Mouse (Mus musculus): ENCODE data around the gene Olfr967. TPM values are rescaled to one million over a fixed set of nuclear protein-coding genes. Genes with fewer than 3 reads are reported as not detected.
"Not testable (repeated sequence)": the region's sequence is repeated elsewhere in the genome, so short reads cannot be mapped to it uniquely, and the experiment has no call there.

Gene Olfr967
- total RNA-seq (2014; rRNA removed) (not detected in 2 replicates), polyA plus RNA-seq (2015; fragmentation: Nextera tagmentation; extraction: Ambion mirVana) (not detected in 2 replicates)

DNA sequence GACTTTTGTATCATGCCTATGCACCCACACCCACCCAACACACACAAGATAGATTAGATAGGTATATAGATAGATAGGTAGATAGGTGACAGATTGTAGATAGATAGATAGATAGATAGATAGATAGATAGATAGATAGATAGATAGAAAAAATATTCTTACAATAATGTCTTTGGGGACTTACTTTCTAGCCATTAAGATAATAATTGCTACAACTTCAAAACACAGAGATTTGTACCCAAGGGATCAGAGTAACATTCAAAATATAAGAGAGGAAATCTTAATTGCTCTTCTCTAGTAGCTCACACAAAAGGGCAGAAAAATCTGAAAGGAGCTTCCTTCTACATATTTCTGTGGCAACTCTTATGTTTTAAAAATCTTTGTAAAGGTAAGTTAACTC lies at the start of gene Olfr967:
TSS of gene Olfr967 (plus strand) at position 301 of the 400 bp plus-strand sequence.
- Histone ChIP-seq H3K36me3 (ENCODE audit: insufficient read depth) (no peaks in the 10 kb centered on the region), H3K4me1 (ENCODE audit: insufficient read depth) (no peaks in the 10 kb centered on the region), H3K9me3 (ENCODE audit: low read length) (no peaks in the 10 kb centered on the region), H3K4me3 (ENCODE audit: low read depth, low read length) (no peak within 1 kb of the TSS), H3K4me2 (ENCODE audit: low read depth) (no peak within 1 kb of the TSS), H3K27me3 (ENCODE audit: insufficient read depth, low read length) (no peaks in the 10 kb centered on the region), H3K9ac (no peak within 1 kb of the TSS), H3K27ac (ENCODE audit: low read depth, low read length) (no peak within 1 kb of the TSS)
- no peak for DNase-seq
- ATAC-seq = no peak
- no peak for TF ChIP-seq CTCF (IDR thresholded peaks at IDR 0.05; ENCODE audit: low read depth)

DNA sequence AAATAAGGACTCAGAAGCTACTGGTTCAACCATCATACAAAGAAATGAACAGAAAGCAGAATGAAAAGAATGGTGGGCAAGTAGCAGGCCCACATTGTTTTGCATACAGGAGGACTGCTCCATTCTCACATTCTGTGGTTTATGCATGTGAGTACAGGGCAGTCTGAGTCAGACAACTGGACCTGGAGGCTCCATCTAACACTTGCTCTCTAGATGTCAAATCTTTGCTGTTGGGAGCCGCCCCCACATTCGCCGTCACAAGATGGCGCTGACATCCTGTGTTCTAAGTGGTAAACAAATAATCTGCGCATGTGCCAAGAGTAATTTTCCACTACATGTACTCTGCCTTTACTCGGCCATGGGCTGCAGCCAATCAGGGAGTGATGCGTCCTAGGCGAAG lies 44.9 kb upstream of the Olfr967 start:
- H3K36me3 ChIP-seq (ENCODE audit: insufficient read depth); H3K4me1 ChIP-seq (ENCODE audit: insufficient read depth); H3K9me3 ChIP-seq (ENCODE audit: low read length); H3K27me3 ChIP-seq (ENCODE audit: insufficient read depth, low read length); DNase-seq; H3K9ac ChIP-seq; H3K27ac ChIP-seq (ENCODE audit: low read depth, low read length); ATAC-seq; H3K4me2 ChIP-seq (ENCODE audit: low read depth); H3K4me3 ChIP-seq (ENCODE audit: low read depth, low read length): not testable (repeated sequence)
- 75% methylated on average over 8 of the region's 8 CpGs for WGBS

DNA sequence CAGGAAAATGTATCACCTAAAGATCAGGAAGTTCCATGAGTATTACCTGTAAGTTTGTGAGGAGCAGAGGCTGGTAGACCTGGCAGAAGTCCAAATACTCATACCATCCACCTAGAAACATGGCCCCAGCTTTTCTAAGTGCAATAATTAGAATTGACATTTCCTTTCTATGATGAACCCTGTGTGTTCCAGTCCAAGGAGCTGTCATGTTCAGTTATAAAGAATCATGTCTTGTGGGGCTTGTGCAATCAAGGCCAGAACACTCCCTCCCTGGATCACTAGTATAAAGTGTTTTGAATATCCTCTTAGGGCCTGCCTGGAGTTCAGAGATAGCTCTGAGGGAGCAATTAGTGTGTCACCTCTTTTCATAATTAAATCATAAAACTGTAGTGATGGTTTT lies 39.0 kb upstream of the Olfr967 start, which contains the start of gene Olfr149:
TSS of gene Olfr149 (minus strand) at position 101 of the 400 bp plus-strand sequence.
- Histone ChIP-seq H3K27ac (ENCODE audit: low read depth, low read length) (no peak within 1 kb of the TSS), H3K4me3 (ENCODE audit: low read depth, low read length) (no peak within 1 kb of the TSS), H3K9me3 (ENCODE audit: low read length) (no peaks in the 10 kb centered on the region), H3K9ac (no peak within 1 kb of the TSS), H3K4me1 (ENCODE audit: insufficient read depth) (no peaks in the 10 kb centered on the region), H3K27me3 (ENCODE audit: insufficient read depth, low read length) (no peaks in the 10 kb centered on the region), H3K4me2 (ENCODE audit: low read depth) (no peak within 1 kb of the TSS), H3K36me3 (ENCODE audit: insufficient read depth) (no peaks in the 10 kb centered on the region)
- no peak for DNase-seq
- ATAC-seq = no peak
- no peak for TF ChIP-seq CTCF (IDR thresholded peaks at IDR 0.05; ENCODE audit: low read depth)

DNA sequence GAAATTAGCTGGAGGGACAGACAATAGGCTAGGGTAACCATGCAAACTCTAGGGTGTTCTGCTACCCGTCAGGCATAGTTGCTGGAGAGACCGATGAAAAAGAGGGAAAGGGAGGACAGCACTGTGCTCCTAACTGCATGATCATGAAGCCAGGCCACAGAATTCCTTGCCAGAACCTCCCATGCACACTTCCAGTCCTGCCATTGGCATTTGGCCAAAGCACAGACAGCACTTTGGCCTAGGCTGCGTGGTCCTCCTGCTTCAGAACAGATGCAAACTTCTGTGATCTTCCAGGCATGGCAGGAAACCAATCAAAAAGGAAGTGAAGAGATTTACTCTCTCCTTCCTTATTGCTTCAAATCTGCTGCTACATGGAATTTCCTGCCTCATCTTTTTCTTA lies 37.1 kb upstream of the Olfr967 start:
- H3K4me1 ChIP-seq (ENCODE audit: insufficient read depth) = no peaks in the 10 kb centered on the region
- H3K4me2 ChIP-seq (ENCODE audit: low read depth) = no peak overlapping the region
- H3K4me3 ChIP-seq (ENCODE audit: low read depth, low read length) = no peak overlapping the region
- no peaks in the 10 kb centered on the region for H3K27me3 ChIP-seq (ENCODE audit: insufficient read depth, low read length)
- H3K27ac ChIP-seq (ENCODE audit: low read depth, low read length) = no peak overlapping the region
- H3K9ac ChIP-seq = no peak overlapping the region
- no peaks in the 10 kb centered on the region for H3K9me3 ChIP-seq (ENCODE audit: low read length)
- DNase-seq (no peak), ATAC-seq (no peak)
- 50% methylated on average over 3 of the region's 3 CpGs for whole genome bisulfite sequencing
- no peaks in the 10 kb centered on the region for H3K36me3 ChIP-seq (ENCODE audit: insufficient read depth)
- no peak for TF ChIP-seq CTCF (IDR thresholded peaks at IDR 0.05; ENCODE audit: low read depth)

DNA sequence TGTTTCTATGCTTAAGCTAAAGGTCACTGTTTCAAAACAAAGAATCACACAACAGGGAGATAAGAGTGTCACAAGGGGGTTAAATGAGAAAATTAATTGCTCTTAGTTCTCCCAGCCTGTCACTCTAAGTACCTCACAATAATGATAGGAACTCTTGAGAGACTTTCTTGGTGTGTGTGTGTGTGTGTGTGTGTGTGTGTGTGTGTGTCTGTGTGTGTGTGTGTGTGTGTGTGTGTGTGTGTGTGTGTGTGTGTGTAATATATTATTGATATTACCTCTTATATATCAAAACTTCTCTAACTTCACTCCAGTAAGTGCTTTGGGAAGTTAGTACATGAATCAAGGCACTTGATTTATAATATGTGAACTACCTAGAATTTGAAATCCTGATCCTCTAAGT lies 35.0 kb upstream of the Olfr967 start, which contains the start of gene Olfr965:
TSS of gene Olfr965 (plus strand) at position 301 of the 400 bp plus-strand sequence.
- H3K27ac ChIP-seq (ENCODE audit: low read depth, low read length) = no peak within 1 kb of the TSS
- H3K9ac ChIP-seq = no peak within 1 kb of the TSS
- H3K9me3 ChIP-seq (ENCODE audit: low read length) = no peaks in the 10 kb centered on the region
- DNase-seq (no peak), ATAC-seq (no peak)
- no peaks in the 10 kb centered on the region for H3K36me3 ChIP-seq (ENCODE audit: insufficient read depth)
- H3K4me1 ChIP-seq (ENCODE audit: insufficient read depth) = no peaks in the 10 kb centered on the region
- TF ChIP-seq CTCF (IDR thresholded peaks at IDR 0.05; ENCODE audit: low read depth) = no peak
- H3K4me2 ChIP-seq (ENCODE audit: low read depth) = no peak within 1 kb of the TSS
- no peak within 1 kb of the TSS for H3K4me3 ChIP-seq (ENCODE audit: low read depth, low read length)
- no peaks in the 10 kb centered on the region for H3K27me3 ChIP-seq (ENCODE audit: insufficient read depth, low read length)

DNA sequence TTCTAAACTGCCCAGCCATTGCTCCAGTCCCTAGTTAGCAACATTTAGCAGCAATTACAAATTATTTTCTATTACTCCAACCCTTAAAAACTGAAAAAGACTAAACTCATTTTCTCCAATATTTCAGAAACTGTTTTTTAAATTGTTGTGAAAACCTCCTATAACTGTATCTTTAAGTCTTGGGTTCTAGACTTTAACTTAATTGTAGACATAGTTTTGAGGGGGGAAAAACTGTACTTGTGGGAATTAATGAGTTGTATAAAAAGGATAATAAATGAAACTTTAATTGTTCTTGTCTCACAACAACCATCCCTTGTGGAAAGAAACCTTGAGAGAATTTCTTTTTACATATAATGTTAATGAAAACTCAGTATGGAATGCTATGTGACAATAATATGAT lies 15.4 kb upstream of the Olfr967 start, which contains the start of gene Olfr150:
TSS of gene Olfr150 (plus strand) at position 301 of the 400 bp plus-strand sequence.
- no peaks in the 10 kb centered on the region for H3K9me3 ChIP-seq (ENCODE audit: low read length)
- ATAC-seq = no peak
- no peak within 1 kb of the TSS for H3K4me3 ChIP-seq (ENCODE audit: low read depth, low read length)
- no peak within 1 kb of the TSS for H3K9ac ChIP-seq
- no peak for TF ChIP-seq CTCF (IDR thresholded peaks at IDR 0.05; ENCODE audit: low read depth)
- no peak within 1 kb of the TSS for H3K27ac ChIP-seq (ENCODE audit: low read depth, low read length)
- H3K36me3 ChIP-seq (ENCODE audit: insufficient read depth) = no peaks in the 10 kb centered on the region
- H3K4me2 ChIP-seq (ENCODE audit: low read depth) = no peak within 1 kb of the TSS
- no peaks in the 10 kb centered on the region for H3K4me1 ChIP-seq (ENCODE audit: insufficient read depth)
- no peak for DNase-seq
- no peaks in the 10 kb centered on the region for H3K27me3 ChIP-seq (ENCODE audit: insufficient read depth, low read length)

DNA sequence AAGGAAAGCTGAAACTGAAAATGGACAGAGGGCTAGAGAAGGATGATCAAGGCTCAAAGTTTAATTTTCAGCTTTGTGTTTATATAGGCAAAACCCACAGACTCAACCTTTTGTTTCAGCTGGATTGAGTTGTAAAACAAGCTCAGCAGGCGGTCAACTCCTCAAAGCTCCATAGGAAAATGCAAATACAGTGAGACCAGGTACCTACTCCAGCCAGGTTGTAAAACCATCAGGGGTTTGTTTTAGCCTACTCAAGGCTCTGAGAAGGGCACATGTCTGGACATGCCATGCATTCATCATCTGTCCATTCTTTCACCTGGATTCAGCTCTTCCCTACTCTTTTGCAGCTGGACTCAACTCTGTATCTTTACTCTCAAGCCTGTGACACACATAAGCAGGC lies 5.3 kb upstream of the Olfr967 start:
- TF ChIP-seq CTCF (IDR thresholded peaks at IDR 0.05; ENCODE audit: low read depth) = no peak
- Histone ChIP-seq H3K4me2 (ENCODE audit: low read depth) (no peak overlapping the region), H3K36me3 (ENCODE audit: insufficient read depth) (no peaks in the 10 kb centered on the region), H3K9ac (no peak overlapping the region), H3K27ac (ENCODE audit: low read depth, low read length) (no peak overlapping the region), H3K27me3 (ENCODE audit: insufficient read depth, low read length) (no peaks in the 10 kb centered on the region), H3K4me1 (ENCODE audit: insufficient read depth) (no peaks in the 10 kb centered on the region), H3K4me3 (ENCODE audit: low read depth, low read length) (no peak overlapping the region), H3K9me3 (ENCODE audit: low read length) (no peaks in the 10 kb centered on the region)
- no peak for ATAC-seq
- WGBS = 90% methylated on average over 1 of the region's 1 CpGs
- no peak for DNase-seq

DNA sequence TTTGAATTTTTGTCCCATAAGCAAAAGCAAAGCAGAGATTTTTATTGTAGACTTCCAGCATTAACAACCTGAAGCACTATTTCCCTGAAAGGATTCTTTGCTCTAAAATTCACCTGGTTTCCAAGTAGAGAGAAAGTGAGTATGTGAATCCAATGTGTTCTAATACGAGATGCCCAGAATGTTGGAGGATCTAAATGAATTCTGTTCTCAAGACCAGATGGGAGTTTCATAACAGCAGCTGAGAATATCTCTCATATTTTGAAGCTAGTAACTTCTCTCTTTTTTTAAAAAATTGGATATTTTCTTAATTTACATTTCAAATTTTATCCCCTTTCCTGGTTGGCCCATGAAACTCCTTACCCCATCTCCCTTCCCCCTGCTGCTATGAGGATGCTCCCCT lies 379 bp downstream of the Olfr967 start:
- Histone ChIP-seq H3K27me3 (ENCODE audit: insufficient read depth, low read length) (no peaks in the 10 kb centered on the region), H3K4me3 (ENCODE audit: low read depth, low read length) (no peak overlapping the region), H3K36me3 (ENCODE audit: insufficient read depth) (no peaks in the 10 kb centered on the region), H3K4me1 (ENCODE audit: insufficient read depth) (no peaks in the 10 kb centered on the region), H3K9me3 (ENCODE audit: low read length) (no peaks in the 10 kb centered on the region), H3K9ac (no peak overlapping the region), H3K27ac (ENCODE audit: low read depth, low read length) (no peak overlapping the region), H3K4me2 (ENCODE audit: low read depth) (no peak overlapping the region)
- no peak for TF ChIP-seq CTCF (IDR thresholded peaks at IDR 0.05; ENCODE audit: low read depth)
- no peak for ATAC-seq
- WGBS = 85% methylated on average over 1 of the region's 1 CpGs
- no peak for DNase-seq

All from forebrain, postnatal 0 days (tissue).